Mouse (Mus musculus): ENCODE measurements at regions not wholly inside any gene's neighbourhood (a gene's known extent, or its start where the extent isn't known, plus 50 kb on each side); places are given as distances from the start of the nearest gene placed in this dataset.

- DNase-seq, result no peak
- Histone ChIP-seq H3K4me3 (replicated peaks; ENCODE audit: extremely low read depth, low read depth, low read length) (no peak overlapping the region), H3K4me1 (ENCODE audit: control insufficient read depth, insufficient read depth, low read length) (no peaks in the 10 kb centered on the region)
- TF ChIP-seq CTCF (IDR thresholded peaks at IDR 0.05; ENCODE audit: insufficient read depth, low read length) (no peak), POLR2A (IDR thresholded peaks at IDR 0.05; ENCODE audit: borderline replicate concordance, extremely low read depth, low read depth, low read length) (no peak)
- 61% methylated on average over 2 of the region's 2 CpGs for WGBS
Observed at GRCm38 (mm10) chr16:85964352-85965210, 63.0 kb upstream of the Adamts5 start.

GRCm38 (mm10) chr16:85956006-85956562 lies 54.5 kb upstream of the Adamts5 start:
- WGBS, result 73% methylated on average over 4 of the region's 4 CpGs
- DNase-seq, result no peak
- Histone ChIP-seq H3K4me1 (ENCODE audit: control insufficient read depth, insufficient read depth, low read length) (no peaks in the 10 kb centered on the region), H3K4me3 (replicated peaks; ENCODE audit: extremely low read depth, low read depth, low read length) (no peak overlapping the region)
- TF ChIP-seq CTCF (IDR thresholded peaks at IDR 0.05; ENCODE audit: insufficient read depth, low read length) (no peak), POLR2A (IDR thresholded peaks at IDR 0.05; ENCODE audit: borderline replicate concordance, extremely low read depth, low read depth, low read length) (no peak)

GRCm38 (mm10) chr16:85951628-85952027 lies 50.0 kb upstream of the Adamts5 start:
- TF ChIP-seq POLR2A (IDR thresholded peaks at IDR 0.05; ENCODE audit: borderline replicate concordance, extremely low read depth, low read depth, low read length) (no peak), CTCF (IDR thresholded peaks at IDR 0.05; ENCODE audit: insufficient read depth, low read length) (no peak)
- H3K4me1 ChIP-seq (ENCODE audit: control insufficient read depth, insufficient read depth, low read length), result no peaks in the 10 kb centered on the region
- DNase-seq, result no peak
- no peak overlapping the region for H3K4me3 ChIP-seq (replicated peaks; ENCODE audit: extremely low read depth, low read depth, low read length)
- 92% methylated on average over 4 of the region's 4 CpGs for WGBS

Measured in lung, adult 2 months (tissue).